Mouse (Mus musculus): ENCODE results near the gene 2510039O18Rik.

GRCm38 (mm10) chr4:147918459-147919121 lies 22.1 kb upstream of the 2510039O18Rik start:
- peak; percentile 56; the same call in 1 of the 2 replicates for TF ChIP-seq CTCF (IDR thresholded peaks at IDR 0.05; ENCODE audit: borderline replicate concordance, extremely low read depth, insufficient read depth, insufficient read length)
- TF ChIP-seq POLR2A (IDR thresholded peaks at IDR 0.05; ENCODE audit: borderline replicate concordance, extremely low read depth, insufficient read depth, insufficient read length, poor library complexity, severe bottlenecking) = no peak

All from brain, embryonic 14.5 days (tissue).